Mouse (Mus musculus): ENCODE measurements at regions not wholly inside any gene's neighbourhood (a gene's known extent, or its start where the extent isn't known, plus 50 kb on each side); places are given as distances from the start of the nearest gene placed in this dataset.

- no peak overlapping the region for H3K27ac ChIP-seq
- H3K4me3 ChIP-seq (replicated peaks), result no peak overlapping the region
- no peaks in the 10 kb centered on the region for H3K36me3 ChIP-seq
- no peaks in the 10 kb centered on the region for H3K9me3 ChIP-seq
- no peak for ATAC-seq (ENCODE audit: insufficient read depth, low FRiP score, low read depth)
- H3K9ac ChIP-seq, result no peak overlapping the region
- WGBS, result 87% methylated on average over 7 of the region's 7 CpGs
- H3K4me1 ChIP-seq, result no peaks in the 10 kb centered on the region
- no peak overlapping the region for H3K4me2 ChIP-seq
- H3K27me3 ChIP-seq (replicated peaks), result no peaks in the 10 kb centered on the region
Measured at GRCm38 (mm10) chr13:52198649-52199348, 332.3 kb downstream of the Diras2 start.

DNA sequence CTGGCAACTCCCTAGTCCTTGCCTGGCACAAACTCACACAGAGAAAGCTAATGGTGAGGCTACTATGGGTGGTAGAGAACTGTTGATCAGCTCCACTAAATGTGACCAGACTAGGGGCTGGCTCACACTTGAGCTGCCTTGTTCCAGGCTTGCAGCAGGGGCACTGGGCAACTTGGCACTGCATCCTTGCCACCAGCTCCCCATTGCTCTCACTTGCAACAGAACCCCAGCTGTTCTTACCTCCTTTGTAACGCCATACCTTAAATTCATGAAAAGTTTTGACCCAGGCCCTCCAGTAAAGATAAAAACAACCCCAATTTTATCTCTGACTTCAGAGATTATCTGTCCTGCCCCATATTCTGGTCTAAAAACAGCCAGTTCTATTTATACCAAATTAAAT lies 328.7 kb downstream of the Diras2 start:
- H3K9ac ChIP-seq, result no peak overlapping the region
- 89% methylated on average over 1 of the region's 1 CpGs for WGBS
- ATAC-seq (ENCODE audit: insufficient read depth, low FRiP score, low read depth), result no peak
- no peak overlapping the region for H3K4me2 ChIP-seq
- H3K9me3 ChIP-seq, result no peaks in the 10 kb centered on the region
- H3K4me1 ChIP-seq, result no peaks in the 10 kb centered on the region
- H3K27ac ChIP-seq, result no peak overlapping the region
- H3K27me3 ChIP-seq (replicated peaks), result no peaks in the 10 kb centered on the region
- H3K36me3 ChIP-seq, result no peaks in the 10 kb centered on the region
- no peak overlapping the region for H3K4me3 ChIP-seq (replicated peaks)

DNA sequence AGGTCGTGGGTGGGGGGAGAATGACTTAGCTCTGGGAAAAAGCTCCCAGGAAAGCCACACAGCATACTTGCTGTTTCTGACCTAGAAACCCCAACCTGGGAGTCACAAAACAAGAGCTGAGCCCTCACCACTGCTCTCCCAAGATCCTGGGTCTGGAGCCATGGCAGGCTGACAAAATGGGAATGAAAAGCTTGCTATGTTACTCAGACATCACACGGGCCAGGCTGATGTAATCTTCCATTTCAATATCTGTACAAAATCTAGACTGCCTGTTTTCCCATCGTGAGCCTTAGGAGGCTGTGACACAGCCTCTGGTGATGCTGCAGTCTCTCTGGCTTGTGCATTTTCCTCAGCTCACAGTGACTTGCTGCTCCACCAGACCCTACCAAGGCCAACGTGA lies 325.1 kb downstream of the Diras2 start:
- ATAC-seq (ENCODE audit: insufficient read depth, low FRiP score, low read depth), result no peak
- no peak overlapping the region for H3K4me3 ChIP-seq (replicated peaks)
- no peak overlapping the region for H3K27ac ChIP-seq

GRCm38 (mm10) chr13:52216343-52216742 lies 314.7 kb downstream of the Diras2 start:
- Histone ChIP-seq H3K27me3 (replicated peaks) (no peaks in the 10 kb centered on the region), H3K4me2 (no peak overlapping the region), H3K4me1 (no peaks in the 10 kb centered on the region), H3K27ac (no peak overlapping the region), H3K9ac (no peak overlapping the region), H3K36me3 (no peaks in the 10 kb centered on the region), H3K9me3 (no peaks in the 10 kb centered on the region), H3K4me3 (replicated peaks) (no peak overlapping the region)
- ATAC-seq (ENCODE audit: insufficient read depth, low FRiP score, low read depth), result no peak
- 88% methylated on average over 5 of the region's 5 CpGs for WGBS

More for the DNA sequence above, 325.1 kb downstream of the Diras2 start:
- H3K27me3 ChIP-seq (replicated peaks), result no peaks in the 10 kb centered on the region
- H3K4me2 ChIP-seq, result no peak overlapping the region
- H3K9me3 ChIP-seq, result no peaks in the 10 kb centered on the region
- H3K4me1 ChIP-seq, result no peaks in the 10 kb centered on the region
- WGBS, result 67% methylated on average over 4 of the region's 4 CpGs
- H3K36me3 ChIP-seq, result no peaks in the 10 kb centered on the region
- no peak overlapping the region for H3K9ac ChIP-seq

GRCm38 (mm10) chr13:52217066-52217465 lies 314.0 kb downstream of the Diras2 start:
- no peak for ATAC-seq (ENCODE audit: insufficient read depth, low FRiP score, low read depth)
- no peaks in the 10 kb centered on the region for H3K9me3 ChIP-seq
- no peaks in the 10 kb centered on the region for H3K36me3 ChIP-seq
- H3K27me3 ChIP-seq (replicated peaks), result no peaks in the 10 kb centered on the region
- no peak overlapping the region for H3K27ac ChIP-seq
- H3K9ac ChIP-seq, result no peak overlapping the region
- WGBS, result 51% methylated on average over 5 of the region's 5 CpGs
- no peak overlapping the region for H3K4me2 ChIP-seq
- 0 out of 2 replicates have a peak, but pooled peaks cover 2% of the 10 kb centered on the region for H3K4me1 ChIP-seq
- no peak overlapping the region for H3K4me3 ChIP-seq (replicated peaks)

DNA sequence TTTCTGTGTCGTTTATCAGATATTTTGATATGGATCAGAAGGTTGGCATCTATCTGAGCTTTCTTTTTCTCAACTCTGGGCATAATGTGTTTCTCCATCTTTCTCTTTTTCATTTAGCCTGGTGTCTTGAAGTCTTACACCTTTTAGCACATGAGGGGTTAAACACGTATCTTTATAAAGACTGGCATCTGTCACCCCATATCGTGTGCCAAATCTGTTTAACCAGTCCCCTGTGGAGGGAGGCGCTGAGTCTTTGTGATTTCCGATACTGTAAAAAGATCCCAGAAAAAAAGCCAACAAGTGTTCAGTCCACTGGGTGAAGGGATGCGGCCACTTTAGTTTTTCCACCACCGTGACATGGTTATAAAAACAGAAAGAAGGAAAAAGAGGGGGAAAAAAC lies 313.3 kb downstream of the Diras2 start:
- WGBS, result 76% methylated on average over 7 of the region's 7 CpGs
- Histone ChIP-seq H3K4me3 (replicated peaks) (no peak overlapping the region), H3K27ac (no peak overlapping the region), H3K9me3 (no peaks in the 10 kb centered on the region), H3K36me3 (no peaks in the 10 kb centered on the region), H3K4me2 (no peak overlapping the region), H3K9ac (no peak overlapping the region), H3K27me3 (replicated peaks) (no peaks in the 10 kb centered on the region), H3K4me1 (0 out of 2 replicates have a peak, but pooled peaks cover 9% of the 10 kb centered on the region)
- no peak for ATAC-seq (ENCODE audit: insufficient read depth, low FRiP score, low read depth)

DNA sequence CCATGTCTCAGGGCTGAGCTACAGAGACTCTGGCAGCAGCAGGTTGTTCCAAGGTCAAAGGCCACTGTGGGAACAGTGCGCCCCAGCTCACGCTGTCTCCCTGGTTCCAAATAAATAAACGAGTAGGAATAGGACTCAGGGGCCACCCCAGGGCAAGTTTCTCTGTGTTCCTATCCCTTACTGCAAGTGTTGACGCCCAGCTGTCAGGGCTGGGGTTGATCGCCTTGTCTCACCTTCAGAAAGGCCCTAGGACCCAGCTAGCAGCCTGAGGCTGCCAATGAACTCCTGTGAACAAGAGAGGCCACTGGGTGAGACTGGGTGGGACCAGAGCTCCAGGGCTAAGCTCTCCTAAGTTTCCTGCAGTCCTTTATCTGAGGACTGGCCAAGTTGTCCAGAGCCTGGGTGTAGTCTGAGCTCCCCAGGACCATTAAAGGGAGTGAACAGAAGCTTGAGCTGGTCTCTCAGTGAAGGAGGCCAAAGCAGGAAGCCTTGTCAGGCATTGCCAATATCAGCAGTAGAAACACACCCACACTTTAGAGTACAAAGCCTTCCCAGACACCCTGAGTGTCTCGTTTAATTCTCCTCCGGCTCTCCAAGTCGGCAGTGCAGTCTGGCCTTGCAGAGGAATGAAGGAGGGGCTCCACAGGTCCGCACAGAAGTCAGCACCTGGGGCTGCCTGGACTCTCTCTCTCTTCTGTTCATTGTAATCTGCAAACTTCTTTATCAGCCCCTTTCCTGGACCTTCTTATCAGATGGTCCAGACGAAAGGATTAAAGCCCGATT lies 308.6 kb downstream of the Diras2 start:
- Histone ChIP-seq H3K27ac (peak overlapping the region; percentile 16; the same call in 1 of the 2 replicates), H3K4me3 (replicated peaks) (no peak overlapping the region), H3K36me3 (no peaks in the 10 kb centered on the region), H3K9me3 (no peaks in the 10 kb centered on the region), H3K4me2 (no peak overlapping the region), H3K27me3 (replicated peaks) (no peaks in the 10 kb centered on the region), H3K9ac (no peak overlapping the region), H3K4me1 (peaks cover 16% of the 10 kb centered on the region; the same call in 1 of the 2 replicates)
- ATAC-seq (ENCODE audit: insufficient read depth, low FRiP score, low read depth), result peak; percentile 66
- WGBS, result 41% methylated on average over 11 of the region's 11 CpGs

GRCm38 (mm10) chr13:52223098-52223962 lies 307.7 kb downstream of the Diras2 start:
- 0 out of 2 replicates have a peak, but pooled peaks have one; percentile 45 for ATAC-seq (ENCODE audit: insufficient read depth, low FRiP score, low read depth)
- peak overlapping the region; percentile 16; the same call in 1 of the 2 replicates for H3K27ac ChIP-seq
- no peaks in the 10 kb centered on the region for H3K27me3 ChIP-seq (replicated peaks)
- no peaks in the 10 kb centered on the region for H3K9me3 ChIP-seq
- 52% methylated on average over 6 of the region's 6 CpGs for WGBS
- no peaks in the 10 kb centered on the region for H3K36me3 ChIP-seq
- H3K4me1 ChIP-seq, result peaks cover 16% of the 10 kb centered on the region; the same call in 1 of the 2 replicates
- no peak overlapping the region for H3K9ac ChIP-seq
- no peak overlapping the region for H3K4me3 ChIP-seq (replicated peaks)
- H3K4me2 ChIP-seq, result no peak overlapping the region

GRCm38 (mm10) chr13:52233971-52234370 lies 297.1 kb downstream of the Diras2 start:
- Histone ChIP-seq H3K27me3 (replicated peaks) (no peaks in the 10 kb centered on the region), H3K4me1 (no peaks in the 10 kb centered on the region; the same call in 1 of the 2 replicates), H3K36me3 (no peaks in the 10 kb centered on the region), H3K4me3 (replicated peaks) (no peak overlapping the region), H3K4me2 (no peak overlapping the region), H3K9me3 (no peaks in the 10 kb centered on the region), H3K9ac (no peak overlapping the region), H3K27ac (no peak overlapping the region)
- no peak for ATAC-seq (ENCODE audit: insufficient read depth, low FRiP score, low read depth)
- WGBS, result 65% methylated on average over 5 of the region's 5 CpGs

- H3K4me3 ChIP-seq (replicated peaks), result no peak overlapping the region
- no peaks in the 10 kb centered on the region; the same call in 1 of the 2 replicates for H3K4me1 ChIP-seq
- H3K4me2 ChIP-seq, result peak overlapping the region; percentile 16; the same call in 1 of the 2 replicates
- no peaks in the 10 kb centered on the region for H3K36me3 ChIP-seq
- H3K27me3 ChIP-seq (replicated peaks), result no peaks in the 10 kb centered on the region
- H3K9me3 ChIP-seq, result no peaks in the 10 kb centered on the region
- H3K9ac ChIP-seq, result no peak overlapping the region
- 30% methylated on average over 10 of the region's 10 CpGs for WGBS
- H3K27ac ChIP-seq, result no peak overlapping the region
- no peak for ATAC-seq (ENCODE audit: insufficient read depth, low FRiP score, low read depth)
Measured at GRCm38 (mm10) chr13:52236105-52236504, 295.0 kb downstream of the Diras2 start.

GRCm38 (mm10) chr13:52239563-52239962 lies 291.5 kb downstream of the Diras2 start:
- H3K4me2 ChIP-seq, result no peak overlapping the region
- no peak for ATAC-seq (ENCODE audit: insufficient read depth, low FRiP score, low read depth)
- no peaks in the 10 kb centered on the region for H3K36me3 ChIP-seq
- H3K4me1 ChIP-seq, result no peaks in the 10 kb centered on the region; the same call in 1 of the 2 replicates
- no peak overlapping the region for H3K4me3 ChIP-seq (replicated peaks)
- no peak overlapping the region for H3K9ac ChIP-seq
- H3K27me3 ChIP-seq (replicated peaks), result no peaks in the 10 kb centered on the region
- WGBS, result 92% methylated on average over 1 of the region's 1 CpGs
- H3K9me3 ChIP-seq, result no peaks in the 10 kb centered on the region; the same call in 1 of the 2 replicates
- H3K27ac ChIP-seq, result no peak overlapping the region
